Mouse (Mus musculus) left cerebral cortex, postnatal 14 days (tissue): ENCODE data around the gene 1700030K09Rik. TPM values are rescaled to one million over a fixed set of nuclear protein-coding genes. Genes with fewer than 3 reads are reported as not detected.

ENCODE experiments used
- DNase-seq, 2 experiments: peaks; one replicate each; pipeline ENCODE4 v3.0.0; 2021 to 2022; ENCODE audit warnings: low spot score in 2 of 2, mixed read lengths in 1 of 2
- intact Hi-C: fragments of 180-260 bp; cut with DNase I; formaldehyde crosslinking; loops from one replicate; pipeline ENCODE4 v1.15.1; 2025
- microRNA-seq, 2 experiments: library from miRNA; unstranded; fragments of <30 nt; microRNA quantifications; one replicate each; pipeline ENCODE4 v1.2.0; 2022
- total RNA-seq, 2 experiments: library from RNA; stranded (reverse); gene quantifications; 2 replicates each; pipeline ENCODE4 v1.2.3; 2021

1700030K09Rik gene
- total RNA-seq, 2 experiments from 2014 or later = 11.4 to 12.6 TPM

- intact Hi-C loops = no loop called here
- no peak for DNase-seq
Measured at GRCm38 (mm10) chr8:72498527-72498926, 54.8 kb downstream of the 1700030K09Rik start.

- intact Hi-C loops = no loop called here
Measured at GRCm38 (mm10) chr8:72499521-72500284, 56.0 kb downstream of the 1700030K09Rik start.

GRCm38 (mm10) chr8:72500521-72500931 lies 56.8 kb downstream of the 1700030K09Rik start:
- intact Hi-C loops = no loop called here
- no peak for DNase-seq

More at GRCm38 (mm10) chr8:72499521-72500284, 56.0 kb downstream of the 1700030K09Rik start:
- DNase-seq = no peak

GRCm38 (mm10) chr8:72504137-72504536 lies 60.5 kb downstream of the 1700030K09Rik start:
- peak; percentile 50 to 57 for DNase-seq

GRCm38 (mm10) chr8:72504637-72505314 lies 61.1 kb downstream of the 1700030K09Rik start:
- DNase-seq = no peak
- intact Hi-C loops = no loop called here

More at GRCm38 (mm10) chr8:72504137-72504536, 60.5 kb downstream of the 1700030K09Rik start:
- intact Hi-C loops = no loop called here

GRCm38 (mm10) chr8:72507505-72507904 lies 63.8 kb downstream of the 1700030K09Rik start:
- intact Hi-C loops = no loop called here
- DNase-seq = no peak

Small RNA genes within 50 kb of the gene (microRNA-seq; reads per million reads assigned to microRNA genes)
- gene Mir7068 = 5.0 to 9.1 reads per million in 2 experiments

Other genes starting within 250 kb of the 1700030K09Rik start
- gene Cib3, start 231.0 kb upstream of the 1700030K09Rik start, total RNA-seq = not detected
- gene Gm11034, start 230.2 kb upstream of the 1700030K09Rik start, total RNA-seq = not detected
- 10 to 100 TPM; 50.5 to 53.2 TPM for gene Fam32a, start 224.2 kb upstream of the 1700030K09Rik start, total RNA-seq
- 100 to 1,000 TPM; 100 to 104 TPM for gene Ap1m1, start 203.9 kb upstream of the 1700030K09Rik start, total RNA-seq
- gene Gm10282, start 138.6 kb upstream of the 1700030K09Rik start, total RNA-seq = 1 to 10 TPM; 5.1 to 8.7 TPM
- 10 to 100 TPM; 16.6 to 21.2 TPM for gene Klf2, start 124.8 kb upstream of the 1700030K09Rik start, total RNA-seq
- gene Eps15l1, start 22.4 kb upstream of the 1700030K09Rik start, total RNA-seq = 10 to 100 TPM; 63.3 to 69.5 TPM
- gene Calr3, start within 50 bp of the 1700030K09Rik start, total RNA-seq = 1 to 10 TPM in 1 of 2 experiments, under 1 TPM in 1; 0.86 to 1.2 TPM
- 10 to 100 TPM; 68.9 to 77.4 TPM for gene Cherp, start 31.3 kb downstream of the 1700030K09Rik start, total RNA-seq
- gene Slc35e1, start 48.7 kb downstream of the 1700030K09Rik start, total RNA-seq = 10 to 100 TPM; 50.8 to 53.8 TPM
- 1 to 10 TPM; 8.5 to 9.8 TPM for gene Med26, start 104.4 kb downstream of the 1700030K09Rik start, total RNA-seq
- 100 to 1,000 TPM; 125 to 126 TPM for gene Smim7, start 127.2 kb downstream of the 1700030K09Rik start, total RNA-seq
- gene Tmem38a, start 128.2 kb downstream of the 1700030K09Rik start, total RNA-seq = 100 to 1,000 TPM; 136 to 148 TPM
- 10 to 100 TPM; 33.7 to 36.7 TPM for gene Nwd1, start 202.8 kb downstream of the 1700030K09Rik start, total RNA-seq